Mouse (Mus musculus): ENCODE results near the gene Srxn1. TPM values are rescaled to one million over a fixed set of nuclear protein-coding genes. Genes with fewer than 3 reads are reported as not detected.

Srxn1 gene
- polyA plus RNA-seq, 1 experiment: 2.6 TPM

DNA sequence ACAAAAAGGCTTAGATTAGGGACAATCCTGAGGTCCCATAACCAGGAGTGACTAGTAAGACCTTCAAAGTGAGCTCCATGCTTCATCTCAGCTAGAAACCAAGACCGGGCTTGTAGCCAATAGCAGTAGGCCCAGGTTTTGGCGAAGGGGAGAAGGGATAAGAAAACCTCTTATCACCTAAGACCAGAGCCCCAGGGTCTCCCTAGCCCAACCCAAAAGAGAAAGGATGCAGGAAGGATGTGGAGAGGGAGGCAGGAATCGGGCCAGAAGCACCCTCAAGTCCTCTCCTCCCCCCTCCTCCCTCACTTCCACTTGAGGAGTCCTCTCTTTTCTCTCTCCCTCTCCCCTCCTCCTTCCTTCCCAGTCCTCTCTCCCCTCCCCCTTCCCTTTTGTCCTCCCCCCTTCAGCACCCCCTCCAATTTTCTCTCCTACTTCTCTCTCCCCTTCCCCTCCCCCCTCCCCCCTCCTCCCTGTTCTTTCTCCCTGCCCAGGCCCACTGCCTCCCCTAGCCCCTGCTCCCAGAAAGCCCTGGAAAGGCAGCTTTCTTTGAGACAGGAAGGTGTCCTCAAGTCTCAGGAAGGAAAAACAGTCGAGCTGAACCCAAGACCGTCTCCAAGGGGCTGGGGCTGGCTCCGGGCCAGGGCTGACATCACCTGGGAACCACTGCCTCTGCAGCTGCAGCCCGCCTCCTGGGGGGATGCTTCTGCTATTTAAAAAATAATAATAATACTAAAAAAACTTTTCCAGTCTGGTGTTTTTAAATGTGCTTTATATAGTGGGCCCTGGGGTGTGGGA is 50.3 kb downstream of the Srxn1 start:
- H3K9me3 ChIP-seq (ENCODE audit: control insufficient read depth, low read length): peaks cover 6% of the 10 kb centered on the region; the same call in 1 of the 2 replicates
- no peaks in the 10 kb centered on the region for H3K36me3 ChIP-seq (ENCODE audit: control insufficient read depth)
- no peak overlapping the region for H3K4me3 ChIP-seq (replicated peaks)
- TF ChIP-seq GATA1 (IDR thresholded peaks at IDR 0.05; ENCODE audit: low read length) (no peak), TAL1 (IDR thresholded peaks at IDR 0.05; ENCODE audit: low read length) (no peak)
- H3K27me3 ChIP-seq (ENCODE audit: control insufficient read depth): no peaks in the 10 kb centered on the region
- peaks cover 2% of the 10 kb centered on the region; the same call in 1 of the 2 replicates for H3K4me1 ChIP-seq (ENCODE audit: control insufficient read depth)

- Histone ChIP-seq H3K27me3 (ENCODE audit: control insufficient read depth) (no peaks in the 10 kb centered on the region), H3K4me3 (replicated peaks) (no peak overlapping the region), H3K9me3 (ENCODE audit: control insufficient read depth, low read length) (peaks cover 6% of the 10 kb centered on the region; the same call in 1 of the 2 replicates), H3K4me1 (ENCODE audit: control insufficient read depth) (peaks cover 2% of the 10 kb centered on the region; the same call in 1 of the 2 replicates), H3K36me3 (ENCODE audit: control insufficient read depth) (no peaks in the 10 kb centered on the region)
- TF ChIP-seq GATA1 (IDR thresholded peaks at IDR 0.05; ENCODE audit: low read length): no peak
Measured at GRCm38 (mm10) chr2:152156471-152156870, 51.2 kb downstream of the Srxn1 start.

DNA sequence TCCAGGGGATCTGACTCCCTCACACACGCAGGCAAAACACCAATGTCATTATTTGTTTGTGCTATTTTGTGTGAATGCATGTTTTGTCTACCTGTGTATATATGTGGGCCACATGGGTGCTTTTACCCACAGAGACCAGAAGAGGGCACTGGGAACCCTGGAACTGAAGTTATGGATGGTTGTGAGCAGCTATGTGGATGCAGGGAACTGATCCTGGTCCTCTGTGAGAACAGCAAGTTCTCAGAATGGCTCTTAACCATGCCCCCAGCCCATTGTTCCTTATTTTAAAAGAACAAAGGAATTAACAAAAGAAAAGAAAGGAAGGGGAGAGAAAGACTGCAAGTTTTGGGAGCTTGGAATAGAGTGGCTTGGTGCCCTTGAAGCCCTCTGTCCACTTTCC is 54.2 kb downstream of the Srxn1 start:
- Histone ChIP-seq H3K4me3 (replicated peaks) (no peak overlapping the region), H3K4me1 (ENCODE audit: control insufficient read depth) (peaks cover 2% of the 10 kb centered on the region; the same call in 1 of the 2 replicates), H3K36me3 (ENCODE audit: control insufficient read depth) (no peaks in the 10 kb centered on the region), H3K9me3 (ENCODE audit: control insufficient read depth, low read length) (peaks cover 6% of the 10 kb centered on the region; the same call in 1 of the 2 replicates), H3K27me3 (ENCODE audit: control insufficient read depth) (peaks cover 4% of the 10 kb centered on the region; the same call in 1 of the 2 replicates)
- TF ChIP-seq TAL1 (IDR thresholded peaks at IDR 0.05; ENCODE audit: low read length) (no peak), GATA1 (IDR thresholded peaks at IDR 0.05; ENCODE audit: low read length) (no peak)

Other genes starting within 250 kb of the Srxn1 start
- not detected in 2 replicates for gene Angpt4, start 194.3 kb upstream of the Srxn1 start, polyA plus RNA-seq (2012)
- 4.5 and 4.7 TPM in 2 replicates for gene Fam110a, start 125.3 kb upstream of the Srxn1 start, polyA plus RNA-seq (2012)
- gene Slc52a3, start 109.0 kb upstream of the Srxn1 start, polyA plus RNA-seq (2012): 0.05 and 0.09 TPM in 2 replicates
- 0.03 TPM in 1 of 2 replicates, not detected in the other for gene Scrt2, start 24.0 kb upstream of the Srxn1 start, polyA plus RNA-seq (2012)
- gene Tcf15, start 38.0 kb downstream of the Srxn1 start, polyA plus RNA-seq (2012): 0.21 and 0.42 TPM in 2 replicates
- 0.94 and 1.0 TPM in 2 replicates for gene Csnk2a1, start 121.3 kb downstream of the Srxn1 start, polyA plus RNA-seq (2012)
- 0.32 and 0.90 TPM in 2 replicates for gene Tbc1d20, start 188.3 kb downstream of the Srxn1 start, polyA plus RNA-seq (2012)
- gene Rbck1, start 227.1 kb downstream of the Srxn1 start, polyA plus RNA-seq (2012): 16.2 and 20.4 TPM in 2 replicates
- gene Trib3, start 238.5 kb downstream of the Srxn1 start, polyA plus RNA-seq (2012): 1.3 TPM in 2 replicates

Measured in erythroblast, embryonic 14.5 days (primary cell).